Mouse (Mus musculus) T-helper 17 cell (primary cell): Measurements from ENCODE around the gene Gm765.

ENCODE experiments used
- in situ Hi-C, 2 experiments: fragments of 300-600 bp; cut with MboI, MseI; formaldehyde crosslinking; loops; 1 replicate in 1 of 2; 2 replicates in 1 of 2; pipeline ENCODE4 v1.15.1; 2025; ENCODE audit warnings: high pct_unique_total_duplicates in 2 of 2

The Gm765 gene

DNA sequence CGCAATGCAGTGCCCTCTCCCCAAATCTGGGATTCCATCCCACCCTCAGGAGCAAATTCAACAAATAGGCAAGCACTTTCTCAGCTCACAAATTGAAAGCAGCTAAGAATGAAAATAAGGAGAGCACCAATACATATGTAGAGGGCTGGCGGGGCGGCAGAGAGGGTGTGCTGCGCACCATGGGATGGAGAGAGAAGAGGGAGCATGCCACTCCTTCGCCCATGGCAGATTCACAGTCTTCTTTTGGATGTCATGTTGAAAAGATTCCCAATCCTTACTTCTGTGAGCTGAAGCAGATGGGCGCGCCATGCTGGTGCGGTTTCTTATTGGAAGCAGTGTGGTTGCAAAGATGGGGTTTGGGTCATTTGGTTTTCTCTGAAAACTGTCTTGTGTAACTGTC, 118.6 kb downstream of the Gm765 start:
- in situ Hi-C loops: no loop called here

DNA sequence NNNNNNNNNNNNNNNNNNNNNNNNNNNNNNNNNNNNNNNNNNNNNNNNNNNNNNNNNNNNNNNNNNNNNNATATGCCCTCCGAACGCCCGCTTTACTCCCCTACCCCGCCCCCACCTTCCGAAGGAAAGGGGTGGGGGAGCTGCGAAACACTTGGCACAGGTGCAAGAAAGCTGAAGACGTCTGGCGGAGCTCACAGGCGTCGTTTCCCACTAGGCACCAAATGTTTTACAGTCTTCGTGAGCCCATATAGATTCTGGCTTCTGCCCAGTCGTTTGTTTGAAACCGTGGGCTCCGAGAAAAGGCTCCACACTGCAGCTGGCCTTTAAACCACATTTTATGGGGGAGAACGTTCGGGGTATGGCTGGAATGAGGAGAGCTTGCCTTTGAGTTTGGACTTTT, 120.6 kb downstream of the Gm765 start:
- in situ Hi-C loops: no loop called here

DNA sequence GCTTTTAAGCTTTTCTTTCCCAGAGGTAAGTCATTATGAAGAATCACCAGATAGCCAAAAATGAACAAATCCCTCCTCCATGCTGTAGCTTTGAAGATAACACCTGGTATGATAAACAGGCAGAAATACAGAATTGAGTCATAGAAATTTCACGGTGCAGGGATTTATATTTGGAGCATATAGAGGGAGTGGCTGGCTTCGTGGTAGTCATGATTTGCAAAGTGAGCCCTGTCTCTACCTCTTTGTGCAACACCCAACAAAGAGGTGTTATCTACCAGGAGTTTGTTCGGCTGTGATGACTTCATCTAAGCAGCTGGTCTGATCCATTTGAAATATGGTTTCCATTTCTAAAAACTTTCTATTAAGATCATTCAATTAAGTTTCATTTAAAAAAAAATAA, 130.3 kb downstream of the Gm765 start:
- in situ Hi-C loops: no loop called here

DNA sequence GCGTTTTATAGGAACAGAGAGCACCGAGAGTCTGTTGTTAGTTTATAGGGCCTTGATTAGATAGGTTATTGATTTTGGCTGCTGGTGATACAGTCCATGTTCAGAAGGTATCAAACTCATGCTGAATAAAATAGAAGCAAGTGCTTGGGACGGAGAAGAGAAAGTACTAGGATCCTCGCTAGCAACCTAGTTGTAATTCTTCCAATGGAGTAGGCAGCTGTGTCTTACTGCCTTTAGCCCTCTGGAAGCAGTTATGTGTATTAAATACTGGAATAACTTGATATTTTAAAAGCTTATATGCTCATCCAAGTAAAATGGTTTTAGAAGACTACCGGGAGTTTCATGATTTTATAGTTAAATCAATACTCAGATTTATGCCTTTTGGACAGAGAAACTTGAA, 132.3 kb downstream of the Gm765 start:
- in situ Hi-C loops: no loop called here

DNA sequence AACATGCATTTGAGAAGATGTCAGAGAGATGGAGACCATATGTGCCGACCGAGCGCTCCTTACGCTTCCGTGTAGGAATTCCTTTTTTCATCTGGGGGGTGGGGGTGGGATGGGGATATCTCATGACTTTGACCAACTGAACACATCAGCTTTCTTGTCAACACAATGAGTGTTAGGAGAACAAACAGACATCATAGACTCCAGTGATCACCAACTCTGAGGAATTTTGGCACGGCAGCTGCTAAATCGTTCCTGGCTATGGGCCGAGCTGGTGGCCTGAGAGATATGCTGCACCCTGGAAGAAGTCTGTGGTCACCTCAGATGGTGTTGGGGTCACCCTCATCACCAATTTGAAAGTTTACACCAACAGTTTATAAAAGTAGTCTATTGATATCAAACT, 134.5 kb downstream of the Gm765 start:
- in situ Hi-C loops: no loop called here

DNA sequence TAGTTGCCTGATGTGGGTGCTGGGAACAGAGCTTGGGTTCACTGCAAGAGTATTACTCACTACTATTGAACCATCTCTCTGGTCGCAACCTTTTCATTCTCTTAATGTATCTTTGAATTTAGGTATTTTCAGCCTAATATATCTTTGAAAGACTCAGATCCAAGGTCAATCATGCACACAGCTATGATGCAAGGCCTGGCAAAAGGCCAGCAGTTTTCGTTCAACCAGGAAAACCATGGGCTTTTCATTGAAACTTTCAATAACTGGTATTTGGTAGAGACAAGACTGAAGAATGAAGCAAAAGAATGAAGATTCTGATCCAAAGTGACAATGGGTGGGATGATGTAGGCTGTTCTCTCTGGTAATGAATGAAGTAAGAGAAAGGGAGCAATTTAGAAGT, 143.8 kb downstream of the Gm765 start:
- in situ Hi-C loops: no loop called here

DNA sequence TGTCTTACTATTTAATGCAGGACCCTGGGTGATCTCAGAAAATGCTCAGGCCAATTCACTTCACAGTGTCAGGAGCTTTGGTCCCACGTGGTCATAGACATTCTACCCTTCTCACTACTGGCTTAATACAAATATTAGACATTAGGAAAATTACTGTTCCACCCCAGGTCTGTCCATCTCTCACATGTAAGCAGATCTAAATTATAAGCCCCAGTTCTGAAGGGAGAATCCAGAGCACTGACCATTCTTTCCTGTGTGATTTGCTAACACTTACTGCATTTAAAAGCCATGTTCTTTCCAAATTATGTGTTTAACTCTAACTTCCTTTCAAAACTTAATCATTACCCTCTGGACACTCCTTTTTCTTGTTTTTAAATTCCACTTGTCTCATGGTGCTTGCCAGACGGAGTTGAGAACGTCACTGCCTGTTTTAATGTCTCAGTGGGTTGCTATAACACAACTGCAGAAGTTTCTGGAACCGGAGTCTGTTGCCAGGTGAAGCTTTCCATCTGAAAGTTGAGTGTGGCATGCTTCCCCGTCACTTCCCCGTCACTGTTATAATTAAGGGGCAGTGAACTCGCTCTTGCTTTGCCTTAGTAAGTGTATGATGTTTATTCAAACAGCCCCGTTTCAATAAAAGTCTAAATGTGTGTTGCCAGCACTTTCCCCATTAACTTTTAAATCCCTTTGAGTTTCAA, 151.7 kb downstream of the Gm765 start:
- in situ Hi-C loops: no loop called here
